Mouse (Mus musculus): ENCODE results near the gene Ankrd22.

Gene Ankrd22

GRCm38 (mm10) chr19:34181234-34181633, 15.4 kb upstream of the Ankrd22 start:
- no peak for DNase-seq (ENCODE audit: low read depth, low spot score)

- no peak for DNase-seq (ENCODE audit: low read depth, low spot score)
Observed at GRCm38 (mm10) chr19:34180316-34180715, 14.5 kb upstream of the Ankrd22 start.

DNA sequence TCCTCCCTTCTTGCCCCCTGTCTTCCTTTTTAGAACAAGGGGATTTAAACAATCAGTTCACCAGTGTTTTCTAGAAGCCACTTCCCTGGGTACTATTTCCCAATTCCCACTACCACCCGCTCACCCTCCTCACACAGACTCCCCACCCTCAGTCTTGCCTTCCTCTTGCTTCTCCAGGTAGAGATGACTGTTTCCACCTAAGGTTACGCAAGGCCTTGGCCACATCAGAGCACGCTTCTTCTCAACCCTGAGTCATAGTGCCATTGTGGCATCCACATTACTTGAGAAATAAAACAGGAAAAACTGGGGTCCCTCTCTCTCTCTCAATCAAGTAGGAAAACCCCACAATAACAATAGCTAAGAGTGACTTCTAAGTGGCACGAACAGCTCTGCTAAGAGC, 13.3 kb upstream of the Ankrd22 start:
- no peak for DNase-seq (ENCODE audit: low read depth, low spot score)

DNA sequence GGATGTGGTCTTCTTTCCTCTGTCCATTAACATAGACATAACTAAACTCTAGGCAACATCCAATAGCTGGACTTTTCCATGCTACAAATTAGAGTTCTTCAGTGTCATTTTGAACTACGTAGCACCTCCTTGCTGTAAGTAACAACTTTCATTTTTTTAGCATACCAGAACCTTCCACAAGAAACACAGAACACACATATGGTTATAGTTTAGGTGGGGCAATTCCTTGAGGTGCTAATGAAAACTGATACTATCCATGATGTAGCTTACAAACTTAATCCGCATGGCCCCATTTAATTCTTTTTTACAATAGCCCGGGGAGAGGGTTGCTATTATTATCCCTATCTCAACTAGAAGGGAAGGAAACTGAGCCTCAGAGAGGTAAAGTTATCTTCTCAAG, 8.2 kb upstream of the Ankrd22 start:
- DNase-seq (ENCODE audit: low read depth, low spot score), result no peak

DNA sequence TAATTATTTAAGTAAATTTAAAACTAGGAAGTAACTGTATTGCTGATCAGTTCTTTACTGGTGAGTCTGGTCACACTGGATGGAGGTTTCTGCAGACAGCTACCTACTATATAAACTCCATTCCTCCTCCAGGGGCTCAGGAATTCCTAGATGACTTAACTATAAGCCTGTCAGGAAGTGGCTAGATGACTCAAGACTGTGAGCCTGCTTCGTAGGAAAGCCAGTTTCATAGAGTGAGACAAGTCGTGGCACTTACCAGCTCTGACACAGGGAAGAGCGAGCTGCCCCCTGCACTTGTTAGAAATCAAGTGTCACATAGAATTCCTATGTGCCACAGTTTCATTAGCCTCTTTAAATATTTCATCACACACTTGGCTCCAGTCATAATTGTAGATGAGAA, 5.3 kb upstream of the Ankrd22 start:
- no peak for DNase-seq (ENCODE audit: low read depth, low spot score)

- DNase-seq (ENCODE audit: low read depth, low spot score), result no peak
Observed at GRCm38 (mm10) chr19:34169121-34169520, 3.3 kb upstream of the Ankrd22 start.

- no peak for DNase-seq (ENCODE audit: low read depth, low spot score)
Observed at GRCm38 (mm10) chr19:34167896-34168661, 2.2 kb upstream of the Ankrd22 start.

- no peak for DNase-seq (ENCODE audit: low read depth, low spot score)
Observed at GRCm38 (mm10) chr19:34166386-34166785, 533 bp upstream of the Ankrd22 start.

DNA sequence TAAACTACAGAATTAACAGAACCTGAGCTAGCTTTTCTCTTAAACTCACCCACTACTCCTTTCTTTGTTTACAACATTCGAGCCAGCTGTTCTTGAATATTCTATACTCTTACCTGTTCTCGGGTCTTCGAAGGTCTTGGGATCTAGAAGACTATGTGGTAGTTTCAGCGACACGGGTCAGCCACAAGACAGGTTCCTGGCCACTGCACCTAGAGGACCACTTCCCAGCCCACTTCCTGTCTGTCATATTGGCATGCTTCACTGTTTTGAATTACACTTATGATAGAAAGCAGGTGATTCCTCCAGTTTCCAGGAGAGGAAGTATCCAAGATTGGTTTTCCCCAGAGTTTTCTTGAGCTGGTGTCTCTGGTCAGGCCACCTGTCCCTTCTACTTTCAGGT, 3.2 kb downstream of the Ankrd22 start:
- DNase-seq (ENCODE audit: low read depth, low spot score), result no peak

DNA sequence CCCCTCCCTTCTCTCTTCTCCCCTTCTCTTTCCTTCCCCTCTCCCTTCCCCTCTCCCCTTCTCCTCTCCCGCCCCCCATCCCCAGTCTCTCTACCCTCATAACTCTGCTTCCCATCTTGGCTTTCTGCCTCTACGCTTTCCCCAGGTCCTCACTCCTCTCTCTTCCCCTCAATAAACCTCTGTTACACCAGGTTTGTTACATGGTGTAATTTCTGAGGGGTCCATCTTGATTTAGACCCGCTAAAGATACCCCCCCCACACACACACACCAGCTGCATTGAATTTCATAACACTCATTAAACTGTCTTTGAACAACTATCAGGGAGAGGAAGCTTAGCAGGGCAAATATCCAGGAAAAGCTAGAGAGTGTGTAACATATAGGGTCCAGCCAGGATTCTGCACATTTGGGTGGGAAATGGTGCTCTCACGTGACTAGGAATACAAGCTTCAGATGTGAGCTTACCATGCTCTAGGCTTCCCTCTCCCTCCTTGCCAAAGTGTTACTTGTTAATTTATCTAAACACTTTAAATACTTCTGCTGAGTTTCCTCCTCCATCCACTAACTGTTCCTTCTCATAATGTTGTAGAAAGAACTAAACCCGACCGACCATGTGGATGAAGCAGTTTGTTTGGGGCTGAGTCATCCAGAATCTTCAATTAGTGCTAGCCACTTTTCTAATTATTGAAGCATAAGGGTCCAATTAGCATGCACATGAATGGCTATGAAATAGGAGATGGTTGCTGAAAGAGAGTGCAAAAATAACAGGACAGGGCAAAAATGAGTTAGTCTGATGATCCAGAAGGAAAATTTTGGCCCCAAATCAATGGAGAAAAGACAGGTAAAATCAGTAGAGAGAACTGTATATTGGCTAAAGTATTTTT, 12.3 kb downstream of the Ankrd22 start:
- no peak for DNase-seq (ENCODE audit: low read depth, low spot score)

- no peak for DNase-seq (ENCODE audit: low read depth, low spot score)
Observed at GRCm38 (mm10) chr19:34151909-34152308, 13.9 kb downstream of the Ankrd22 start.

DNA sequence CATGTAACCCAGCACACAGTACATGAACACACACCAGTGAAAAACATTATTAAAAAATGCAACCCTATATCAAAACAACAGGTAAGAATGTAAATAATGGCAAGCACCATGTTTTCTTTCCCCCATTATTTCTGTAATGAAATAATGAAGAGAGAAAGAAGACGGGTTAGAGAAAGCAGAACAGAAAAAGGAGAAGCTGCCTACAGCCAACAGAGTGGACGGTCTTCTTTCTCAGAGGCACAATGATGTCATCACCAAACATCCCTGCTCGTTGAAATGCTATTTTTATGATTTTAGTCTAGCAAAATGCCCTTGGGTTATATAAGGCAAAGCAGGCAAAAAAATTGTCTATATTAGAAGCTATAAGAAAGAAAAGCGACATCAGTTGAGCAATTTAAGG, 17.4 kb downstream of the Ankrd22 start:
- DNase-seq (ENCODE audit: low read depth, low spot score), result no peak

- DNase-seq (ENCODE audit: low read depth, low spot score), result no peak
Observed at GRCm38 (mm10) chr19:34139431-34140046, 26.3 kb downstream of the Ankrd22 start.

GRCm38 (mm10) chr19:34138720-34139430, 27.0 kb downstream of the Ankrd22 start:
- no peak for DNase-seq (ENCODE audit: low read depth, low spot score)

- no peak for DNase-seq (ENCODE audit: low read depth, low spot score)
Observed at GRCm38 (mm10) chr19:34120107-34120731, 45.6 kb downstream of the Ankrd22 start.

- DNase-seq (ENCODE audit: low read depth, low spot score), result no peak
Observed at GRCm38 (mm10) chr19:34119653-34120052, 46.2 kb downstream of the Ankrd22 start.

- no peak for DNase-seq (ENCODE audit: low read depth, low spot score)
Observed at GRCm38 (mm10) chr19:34119102-34119501, 46.8 kb downstream of the Ankrd22 start.

- DNase-seq (ENCODE audit: low read depth, low spot score), result no peak
Observed at GRCm38 (mm10) chr19:34104841-34105240, 61.0 kb downstream of the Ankrd22 start.

- DNase-seq (ENCODE audit: low read depth, low spot score), result no peak
Observed at GRCm38 (mm10) chr19:34101888-34102287, 64.0 kb downstream of the Ankrd22 start.

- DNase-seq (ENCODE audit: low read depth, low spot score), result no peak
Observed at GRCm38 (mm10) chr19:34100633-34101032, 65.2 kb downstream of the Ankrd22 start, which contains the start of gene Lipm. Gene Lipm (plus strand): TSS chr19:34100933.

GRCm38 (mm10) chr19:34096228-34096627, 69.6 kb downstream of the Ankrd22 start:
- no peak for DNase-seq (ENCODE audit: low read depth, low spot score)

All from WW6 (cell line).